Mouse (Mus musculus) frontal cortex, postnatal 36 days (tissue): ENCODE results near the gene Tmem140.

ENCODE experiments used
- DNase-seq, 2 experiments: peaks; one replicate each; pipeline ENCODE4 v3.0.0; 2022; ENCODE audit warnings: low spot score in 2 of 2

Tmem140 gene

GRCm38 (mm10) chr6:34862791-34863403 lies at the start of gene Tmem140:
Gene Tmem140 (plus strand): TSS chr6:34863146.
- no peak for DNase-seq

- peak; percentile 2 to 35 for DNase-seq
Observed at GRCm38 (mm10) chr6:34824406-34824805, 38.5 kb upstream of the Tmem140 start.

- peak; percentile 27 to 69 for DNase-seq
Observed at GRCm38 (mm10) chr6:34832352-34832751, 30.6 kb upstream of the Tmem140 start.

GRCm38 (mm10) chr6:34861546-34862053 lies 1.3 kb upstream of the Tmem140 start:
- no peak for DNase-seq

GRCm38 (mm10) chr6:34862381-34862780 lies 565 bp upstream of the Tmem140 start:
- DNase-seq = no peak

GRCm38 (mm10) chr6:34863786-34864514 lies 1.0 kb downstream of the Tmem140 start:
- DNase-seq = no peak

- DNase-seq = no peak
Observed at GRCm38 (mm10) chr6:34865213-34865612, 2.3 kb downstream of the Tmem140 start.

GRCm38 (mm10) chr6:34865711-34866593 lies 3.0 kb downstream of the Tmem140 start:
- no peak for DNase-seq

- DNase-seq = no peak
Observed at GRCm38 (mm10) chr6:34866786-34867185, 3.8 kb downstream of the Tmem140 start.

GRCm38 (mm10) chr6:34867301-34867994 lies 4.5 kb downstream of the Tmem140 start:
- no peak for DNase-seq

GRCm38 (mm10) chr6:34867995-34868350 lies 5.0 kb downstream of the Tmem140 start:
- no peak for DNase-seq

- no peak for DNase-seq
Observed at GRCm38 (mm10) chr6:34868507-34869217, 5.7 kb downstream of the Tmem140 start.

- DNase-seq = no peak
Observed at GRCm38 (mm10) chr6:34869225-34869915, 6.4 kb downstream of the Tmem140 start.

- DNase-seq = no peak
Observed at GRCm38 (mm10) chr6:34870136-34870535, 7.2 kb downstream of the Tmem140 start.

- no peak for DNase-seq
Observed at GRCm38 (mm10) chr6:34870724-34871123, 7.8 kb downstream of the Tmem140 start.

- no peak for DNase-seq
Observed at GRCm38 (mm10) chr6:34871929-34872328, 9.0 kb downstream of the Tmem140 start.

- DNase-seq = no peak
Observed at GRCm38 (mm10) chr6:34872871-34873270, 9.9 kb downstream of the Tmem140 start.

- DNase-seq = no peak
Observed at GRCm38 (mm10) chr6:34874101-34874921, 11.4 kb downstream of the Tmem140 start.

- peak in 1 of 2 experiments; percentile 42 for DNase-seq
Observed at GRCm38 (mm10) chr6:34875268-34875761, 12.4 kb downstream of the Tmem140 start.
